Mouse (Mus musculus) CD4-positive, CD25-positive, alpha-beta regulatory T cell, adult 9 weeks (primary cell): ENCODE measurements around the gene Cacna1h. TPM values are rescaled to one million over a fixed set of nuclear protein-coding genes. Genes with fewer than 3 reads are reported as not detected.

ENCODE experiments used
- polyA plus RNA-seq: library from polyadenylated mRNA; unstranded; fragments of 100-300 nt; shearing (Covaris generic); gene quantifications from one replicate; pipeline ENCODE4 v1.2.1, GENCODE M21; 2017

The Cacna1h gene
- not detected for polyA plus RNA-seq

DNA sequence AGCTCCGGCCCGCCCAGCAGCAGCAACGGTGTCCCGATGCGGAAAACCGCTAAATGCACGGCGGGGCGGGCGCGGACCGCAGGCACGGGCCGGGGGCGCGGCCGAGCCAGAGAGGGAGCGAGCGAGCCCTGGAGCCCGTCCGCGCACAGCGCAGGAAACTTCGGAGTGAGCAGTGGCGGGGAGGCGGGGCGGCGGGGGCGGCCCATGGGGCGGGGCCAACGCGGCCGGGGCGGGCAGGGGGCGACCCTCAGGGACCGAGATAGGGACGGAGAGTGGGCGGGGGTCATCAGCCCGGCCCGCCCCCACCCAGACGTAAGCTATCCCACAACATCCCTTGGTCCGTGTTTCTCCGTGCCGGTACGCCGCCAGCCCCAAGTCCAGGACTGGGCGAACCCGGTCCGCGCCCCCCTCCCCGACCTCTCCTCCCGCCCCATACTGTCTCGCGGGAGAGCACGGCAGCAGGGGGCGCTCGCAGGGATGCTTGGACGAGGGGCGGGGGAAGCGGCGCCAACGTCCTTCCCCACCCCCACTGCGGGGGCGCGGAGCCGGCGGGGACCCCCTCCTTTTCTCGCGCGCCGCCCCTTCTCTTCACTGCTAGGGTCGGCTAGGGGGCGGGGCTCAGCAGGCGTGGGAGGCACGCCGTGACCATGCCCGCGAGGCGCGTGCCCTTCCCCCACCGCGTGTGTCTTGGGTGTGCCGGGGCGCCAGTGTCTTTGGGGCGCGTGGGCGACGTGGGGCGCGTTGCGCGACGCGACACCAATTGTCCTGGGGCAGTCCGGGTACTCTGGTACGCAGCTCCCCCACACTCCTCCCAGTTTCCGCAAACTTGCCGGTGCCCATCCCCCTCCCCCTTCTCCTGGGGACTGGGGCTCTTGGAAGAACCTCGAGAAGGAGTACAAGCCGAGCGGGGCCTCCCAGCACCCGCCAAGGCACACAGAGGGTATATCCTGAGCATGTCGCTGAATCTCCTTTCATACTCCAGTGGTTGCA is at the start of gene Cacna1h:
Cacna1h (minus strand) TSS at position 167 of the 990 bp plus-strand sequence.

DNA sequence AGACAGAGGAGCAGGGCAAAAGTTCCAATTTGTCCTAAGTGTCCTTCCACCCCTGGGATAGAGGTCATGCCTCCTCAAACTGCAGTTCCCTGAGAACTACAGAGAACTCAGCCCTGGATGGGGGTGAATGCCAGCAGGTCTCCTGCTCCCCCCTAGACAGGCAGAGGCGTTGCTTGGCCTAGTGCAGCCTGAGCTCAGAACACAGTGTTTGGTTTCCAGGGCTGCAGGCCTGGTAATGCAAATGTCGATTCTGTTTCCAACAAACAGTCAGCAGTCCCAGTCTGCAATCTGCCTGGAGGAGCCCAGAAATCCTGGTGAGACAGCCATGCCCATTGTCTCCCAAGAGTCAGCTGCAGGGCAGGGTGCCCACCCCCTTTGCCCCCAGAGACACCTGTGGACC is 20.7 kb upstream of the Cacna1h start, which contains the start of gene Tekt4:
Tekt4 (plus strand) TSS at position 344 of the 400 bp plus-strand sequence.

DNA sequence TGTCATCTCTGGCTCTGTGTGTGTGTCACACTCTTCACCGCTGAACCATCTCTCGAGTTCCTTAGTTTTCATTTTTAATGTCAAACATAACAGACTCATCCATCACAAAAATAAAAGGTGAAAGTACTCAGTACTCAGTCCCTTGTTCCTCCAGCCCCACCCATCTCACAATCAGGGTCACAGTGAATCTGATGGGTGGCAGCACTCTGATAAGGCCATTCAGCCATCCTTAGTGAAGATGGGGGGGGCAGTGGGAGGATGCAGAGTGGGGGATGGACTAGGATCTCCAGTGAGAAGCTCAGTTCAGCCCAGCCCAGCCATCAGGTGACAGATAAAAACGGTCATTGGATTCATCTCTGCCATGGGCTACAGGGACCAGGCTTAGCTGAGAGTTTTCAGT is 64.6 kb downstream of the Cacna1h start, which contains the start of gene Tpsg1:
Tpsg1 (plus strand) TSS at position 301 of the 400 bp plus-strand sequence.

DNA sequence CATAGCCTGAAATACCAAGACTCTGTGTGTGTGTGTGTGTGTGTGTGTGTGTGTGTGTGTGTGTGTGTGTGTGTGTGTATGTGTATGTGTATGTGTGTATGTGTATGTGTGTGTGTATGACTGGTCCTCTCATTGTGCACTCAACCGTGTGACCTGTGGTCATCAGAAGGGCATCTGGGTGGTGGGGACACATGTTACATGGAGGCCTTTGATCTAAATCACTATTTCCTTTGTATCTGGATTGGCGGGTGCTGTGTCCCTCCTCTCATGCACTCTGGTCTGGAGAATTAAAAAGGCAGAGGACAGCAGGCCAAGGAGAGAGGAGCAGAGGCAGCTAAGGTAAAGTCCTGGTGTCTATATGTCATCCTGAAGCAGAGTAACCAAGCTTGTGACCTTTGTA is 67.6 kb downstream of the Cacna1h start, which contains the start of gene Tpsb2:
Tpsb2 (plus strand) TSS at position 301 of the 400 bp plus-strand sequence.

DNA sequence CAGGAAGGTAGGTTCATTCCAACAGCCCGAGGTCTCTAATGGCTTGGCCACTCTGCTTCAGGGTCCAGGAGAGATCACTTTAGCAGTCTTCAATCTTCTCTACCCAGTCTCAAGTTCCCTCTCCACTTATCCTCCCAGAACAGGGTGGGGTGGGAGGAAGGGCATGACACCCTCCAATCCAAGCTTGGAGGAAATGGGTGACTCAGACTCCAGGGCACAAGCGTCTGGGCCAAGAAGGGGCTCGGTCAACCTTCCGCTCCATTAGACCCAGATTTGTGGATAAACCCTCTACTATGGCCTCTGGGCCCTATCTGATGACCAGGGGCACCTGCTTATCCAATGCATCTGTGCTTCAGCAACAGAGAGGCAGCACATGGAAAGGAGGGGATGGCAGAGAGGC is 88.1 kb downstream of the Cacna1h start, which contains the start of gene Tpsab1:
Tpsab1 (minus strand) TSS at position 101 of the 400 bp plus-strand sequence.

Other genes with a start within 250 kb of the Cacna1h start
- gene BC003965, start 249.2 kb downstream of the Cacna1h start, polyA plus RNA-seq, result 32.7 TPM
- 44.1 TPM for gene Unkl, start 245.4 kb downstream of the Cacna1h start, polyA plus RNA-seq
- 106 TPM for gene Gnptg, start 193.7 kb downstream of the Cacna1h start, polyA plus RNA-seq
- gene Tsr3, start 193.6 kb downstream of the Cacna1h start, polyA plus RNA-seq, result 34.7 TPM
- 30.7 TPM for gene Baiap3, start 177.4 kb downstream of the Cacna1h start, polyA plus RNA-seq
- gene Ube2i, start 159.2 kb downstream of the Cacna1h start, polyA plus RNA-seq, result 541 TPM
- gene Prss34, start 135.4 kb downstream of the Cacna1h start, polyA plus RNA-seq, result not detected
- gene Prss28, start 125.1 kb downstream of the Cacna1h start, polyA plus RNA-seq, result not detected
- not detected for gene Prss29, start 115.1 kb downstream of the Cacna1h start, polyA plus RNA-seq
- gene Tpsab1, start 88.2 kb downstream of the Cacna1h start, polyA plus RNA-seq, result not detected
- gene Tpsb2, start 67.5 kb downstream of the Cacna1h start, polyA plus RNA-seq, result not detected
- gene Tpsg1, start 64.5 kb downstream of the Cacna1h start, polyA plus RNA-seq, result not detected
- gene Tekt4, start 20.8 kb upstream of the Cacna1h start, polyA plus RNA-seq, result not detected
- not detected for gene Sstr5, start 63.5 kb upstream of the Cacna1h start, polyA plus RNA-seq
- gene Sox8, start 136.9 kb upstream of the Cacna1h start, polyA plus RNA-seq, result not detected
- gene Lmf1, start 145.3 kb upstream of the Cacna1h start, polyA plus RNA-seq, result 29.4 TPM